Mouse (Mus musculus) heart, embryonic 10.5 days (tissue): Measurements from ENCODE around the gene Ofd1. TPM values are rescaled to one million over a fixed set of nuclear protein-coding genes. Genes with fewer than 3 reads are reported as not detected.

Source experiments
- DNase-seq: peaks from one replicate; pipeline ENCODE4 v3.0.0-alpha.2; 2017; ENCODE audit warnings: low spot score
- H3K27ac ChIP-seq: fragments of 300-500 bp; sonication (generic); 2 replicates; pipeline ENCODE4 v1.5.1; 2016; ENCODE audit warnings: mild to moderate bottlenecking
- H3K27me3 ChIP-seq: fragments of 300-500 bp; sonication (generic); 2 replicates; pipeline ENCODE4 v1.6.1; 2016; ENCODE audit warnings: mild to moderate bottlenecking; ENCODE audit not compliant: poor library complexity, insufficient read depth, severe bottlenecking
- H3K36me3 ChIP-seq: fragments of 300-500 bp; sonication (generic); 2 replicates; pipeline ENCODE4 v1.6.1; 2016; ENCODE audit warnings: mild to moderate bottlenecking, moderate library complexity
- H3K4me1 ChIP-seq: fragments of 300-500 bp; sonication (generic); 2 replicates; pipeline ENCODE4 v1.6.1; 2016; ENCODE audit warnings: mild to moderate bottlenecking
- H3K4me3 ChIP-seq: fragments of 300-500 bp; sonication (generic); 2 replicates; pipeline ENCODE4 v1.5.1; 2016; ENCODE audit warnings: mild to moderate bottlenecking, moderate library complexity
- H3K9me3 ChIP-seq: fragments of 300-500 bp; sonication (generic); 2 replicates; pipeline ENCODE4 v1.6.1; 2016; ENCODE audit warnings: mild to moderate bottlenecking, moderate library complexity
- WGBS: fragments of 180-500 bp; shearing (Covaris S2); methylation state at CpG from one replicate; pipeline ENCODE4 v1.1.7; 2016; 5-methylcytosine and 5-hydroxymethylcytosine counted together
- polyA plus RNA-seq: library from polyadenylated mRNA; unstranded; fragments of >200 nt; fragmentation: Nextera tagmentation; extraction: Ambion mirVana; gene quantifications from 2 replicates; pipeline ENCODE4 v1.2.1, GENCODE M21; 2016

Ofd1 gene
- polyA plus RNA-seq, 1 experiment from 2014 or later: 6.0 TPM

GRCm38 (mm10) chrX:166407865-166408264, 32.6 kb downstream of the Ofd1 start:
- H3K36me3 ChIP-seq: peaks cover 19% of the 10 kb centered on the region; the same call in 1 of the 2 replicates
- H3K9me3 ChIP-seq: no peaks in the 10 kb centered on the region
- no peaks in the 10 kb centered on the region for H3K4me1 ChIP-seq
- peaks cover 4% of the 10 kb centered on the region; the same call in 1 of the 2 replicates for H3K27me3 ChIP-seq
- no peak overlapping the region for H3K4me3 ChIP-seq
- no peak overlapping the region for H3K27ac ChIP-seq
- no peak for DNase-seq

DNA sequence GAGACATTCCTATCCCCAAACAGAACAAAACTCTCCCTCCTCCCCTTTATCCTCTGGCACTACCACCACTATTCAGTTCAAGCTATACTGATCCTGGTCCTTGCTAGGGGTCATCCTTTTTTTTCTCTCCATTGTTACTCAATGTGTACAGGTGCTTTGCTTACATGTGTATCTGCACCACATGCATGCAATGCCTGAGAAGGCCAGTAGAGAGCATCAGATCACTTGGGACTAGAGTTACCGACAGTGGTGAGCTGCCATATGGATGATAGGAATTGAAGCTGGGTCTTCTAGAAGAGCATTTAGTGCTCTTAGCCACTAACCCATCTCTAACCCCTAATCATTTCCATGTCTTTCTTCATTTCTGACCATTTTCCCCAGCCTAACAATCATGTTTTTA, 46.8 kb downstream of the Ofd1 start:
- Histone ChIP-seq H3K4me3 (no peak overlapping the region), H3K9me3 (no peaks in the 10 kb centered on the region), H3K27ac (no peak overlapping the region), H3K36me3 (no peaks in the 10 kb centered on the region), H3K27me3 (no peaks in the 10 kb centered on the region), H3K4me1 (no peaks in the 10 kb centered on the region)
- WGBS: 71% methylated on average over 1 of the region's 1 CpGs
- no peak for DNase-seq

DNA sequence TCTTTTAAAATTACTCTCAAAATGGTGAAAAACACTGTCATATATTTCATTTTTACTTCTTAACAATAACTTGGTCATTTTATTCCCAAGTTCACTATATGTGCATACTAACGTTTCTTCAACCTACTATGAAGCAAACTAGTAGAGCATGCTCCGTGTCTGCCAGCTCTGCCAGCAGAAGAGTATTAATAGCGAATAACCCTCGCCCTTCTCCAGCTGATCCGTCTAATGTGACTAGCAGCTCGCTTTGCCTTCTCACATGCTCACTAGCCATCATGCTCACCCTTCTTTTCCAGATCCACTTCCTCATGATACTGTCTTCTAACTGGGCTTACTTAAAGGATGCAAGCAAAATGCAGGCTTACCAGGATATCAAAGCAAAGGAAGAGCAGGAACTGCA, 53.8 kb downstream of the Ofd1 start:
- 86% methylated on average over 6 of the region's 6 CpGs for WGBS
- H3K36me3 ChIP-seq: no peaks in the 10 kb centered on the region
- H3K9me3 ChIP-seq: no peaks in the 10 kb centered on the region
- no peaks in the 10 kb centered on the region for H3K4me1 ChIP-seq
- peaks cover 10% of the 10 kb centered on the region; the same call in 1 of the 2 replicates for H3K27me3 ChIP-seq
- no peak overlapping the region for H3K27ac ChIP-seq
- no peak for DNase-seq
- H3K4me3 ChIP-seq: no peak overlapping the region

DNA sequence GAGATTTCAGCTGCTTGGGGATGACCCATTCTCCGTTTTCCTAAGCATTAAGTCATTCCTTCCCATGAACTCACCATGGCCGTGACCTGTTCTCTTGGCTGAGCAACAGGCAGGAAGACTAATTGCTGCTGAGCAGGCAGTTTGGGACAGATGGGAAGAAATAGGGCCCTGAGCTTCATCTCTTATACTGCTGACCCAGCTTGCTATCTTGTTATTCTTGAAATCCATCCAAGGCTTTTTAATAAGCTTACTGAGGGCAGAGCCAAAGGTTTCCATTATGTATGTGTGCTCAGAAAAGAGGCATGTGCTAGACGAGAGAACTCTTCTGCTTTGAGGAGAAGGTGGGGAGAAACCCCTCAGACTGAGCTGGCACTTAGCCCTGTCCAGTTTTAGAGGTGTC, 55.6 kb downstream of the Ofd1 start:
- Histone ChIP-seq H3K27me3 (peaks cover 10% of the 10 kb centered on the region; the same call in 1 of the 2 replicates), H3K4me1 (no peaks in the 10 kb centered on the region), H3K36me3 (no peaks in the 10 kb centered on the region), H3K4me3 (no peak overlapping the region), H3K9me3 (no peaks in the 10 kb centered on the region), H3K27ac (no peak overlapping the region)
- no peak for DNase-seq
- WGBS: 53% methylated on average over 3 of the region's 3 CpGs

DNA sequence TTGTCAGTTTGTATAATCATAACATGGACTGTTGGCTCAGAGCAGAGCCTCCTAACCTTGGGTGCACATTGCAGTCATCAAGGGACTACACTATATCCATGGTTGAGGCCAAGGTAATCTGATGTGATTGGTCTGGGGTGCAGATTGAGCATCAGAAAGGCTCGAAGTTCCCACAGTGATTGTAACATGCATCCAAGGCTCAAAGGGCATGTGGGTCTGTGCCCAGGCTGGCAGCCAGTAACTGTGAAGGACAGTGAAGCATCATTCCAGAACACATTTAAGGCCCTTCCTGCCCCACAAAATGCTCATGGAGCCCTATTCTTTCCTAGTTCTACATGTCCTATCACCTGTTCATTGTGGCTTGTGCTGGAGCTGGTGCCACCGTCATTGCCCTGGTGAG, 56.9 kb downstream of the Ofd1 start:
- Histone ChIP-seq H3K36me3 (no peaks in the 10 kb centered on the region), H3K9me3 (no peaks in the 10 kb centered on the region), H3K27me3 (peaks cover 16% of the 10 kb centered on the region; the same call in 1 of the 2 replicates), H3K27ac (no peak overlapping the region), H3K4me1 (no peaks in the 10 kb centered on the region), H3K4me3 (no peak overlapping the region)
- DNase-seq: no peak
- 71% methylated on average over 2 of the region's 2 CpGs for WGBS

DNA sequence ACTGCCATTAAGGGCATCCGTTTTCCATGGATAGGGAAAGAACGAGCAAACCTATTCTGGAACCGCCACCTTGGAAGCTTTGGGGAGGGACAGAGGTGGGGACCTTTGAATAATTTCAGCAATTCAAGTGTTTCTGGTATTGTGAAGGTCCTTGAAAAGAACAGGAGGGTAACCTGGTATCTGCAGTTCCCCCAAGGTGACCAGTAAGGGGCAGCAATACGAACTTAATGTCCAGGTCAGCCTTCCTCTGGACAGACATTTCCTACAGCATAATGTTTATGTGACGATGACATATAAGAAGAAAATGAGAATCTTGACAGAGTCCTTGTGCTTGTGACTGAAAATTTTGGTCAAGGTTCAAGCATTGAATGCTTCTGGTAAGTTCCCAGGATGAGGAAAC, 61.9 kb downstream of the Ofd1 start:
- WGBS: 80% methylated on average over 5 of the region's 5 CpGs

GRCm38 (mm10) chrX:166376681-166377328, 63.7 kb downstream of the Ofd1 start:
- Histone ChIP-seq H3K27me3 (peaks cover 23% of the 10 kb centered on the region; the same call in 1 of the 2 replicates), H3K4me3 (no peak overlapping the region), H3K9me3 (no peaks in the 10 kb centered on the region), H3K36me3 (no peaks in the 10 kb centered on the region), H3K27ac (no peak overlapping the region), H3K4me1 (no peaks in the 10 kb centered on the region)
- 75% methylated on average over 9 of the region's 9 CpGs for WGBS
- no peak for DNase-seq

More for the DNA sequence above, 61.9 kb downstream of the Ofd1 start:
- no peaks in the 10 kb centered on the region for H3K36me3 ChIP-seq
- peaks cover 23% of the 10 kb centered on the region; the same call in 1 of the 2 replicates for H3K27me3 ChIP-seq
- DNase-seq: no peak
- no peak overlapping the region for H3K4me3 ChIP-seq
- H3K27ac ChIP-seq: no peak overlapping the region
- H3K4me1 ChIP-seq: no peaks in the 10 kb centered on the region
- no peaks in the 10 kb centered on the region for H3K9me3 ChIP-seq

- H3K36me3 ChIP-seq: no peaks in the 10 kb centered on the region
- no peaks in the 10 kb centered on the region; the same call in 1 of the 2 replicates for H3K27me3 ChIP-seq
- 78% methylated on average over 8 of the region's 8 CpGs for WGBS
- no peak overlapping the region for H3K27ac ChIP-seq
- no peak overlapping the region for H3K4me3 ChIP-seq
- H3K9me3 ChIP-seq: no peaks in the 10 kb centered on the region
- no peaks in the 10 kb centered on the region for H3K4me1 ChIP-seq
- no peak for DNase-seq
Observed at GRCm38 (mm10) chrX:166365458-166366213, 74.9 kb downstream of the Ofd1 start.

GRCm38 (mm10) chrX:166360455-166360854, 80.0 kb downstream of the Ofd1 start:
- no peaks in the 10 kb centered on the region; the same call in 1 of the 2 replicates for H3K27me3 ChIP-seq
- WGBS: 71% methylated on average over 4 of the region's 4 CpGs

GRCm38 (mm10) chrX:166359927-166360440, 80.5 kb downstream of the Ofd1 start:
- WGBS: 71% methylated on average over 2 of the region's 2 CpGs
- no peaks in the 10 kb centered on the region for H3K9me3 ChIP-seq
- H3K27me3 ChIP-seq: no peaks in the 10 kb centered on the region; the same call in 1 of the 2 replicates
- H3K4me1 ChIP-seq: no peaks in the 10 kb centered on the region
- no peak overlapping the region for H3K27ac ChIP-seq
- DNase-seq: no peak
- H3K36me3 ChIP-seq: no peaks in the 10 kb centered on the region
- no peak overlapping the region for H3K4me3 ChIP-seq

More at GRCm38 (mm10) chrX:166360455-166360854, 80.0 kb downstream of the Ofd1 start:
- DNase-seq: no peak
- H3K9me3 ChIP-seq: no peaks in the 10 kb centered on the region
- H3K27ac ChIP-seq: no peak overlapping the region
- no peaks in the 10 kb centered on the region for H3K36me3 ChIP-seq
- no peak overlapping the region for H3K4me3 ChIP-seq
- no peaks in the 10 kb centered on the region for H3K4me1 ChIP-seq

- H3K36me3 ChIP-seq: no peaks in the 10 kb centered on the region
- H3K9me3 ChIP-seq: no peaks in the 10 kb centered on the region
- 57% methylated on average over 2 of the region's 2 CpGs for WGBS
- no peaks in the 10 kb centered on the region; the same call in 1 of the 2 replicates for H3K27me3 ChIP-seq
- H3K4me3 ChIP-seq: no peak overlapping the region
- H3K4me1 ChIP-seq: no peaks in the 10 kb centered on the region
- DNase-seq: no peak
- no peak overlapping the region for H3K27ac ChIP-seq
Observed at GRCm38 (mm10) chrX:166358955-166359354, 81.5 kb downstream of the Ofd1 start.

DNA sequence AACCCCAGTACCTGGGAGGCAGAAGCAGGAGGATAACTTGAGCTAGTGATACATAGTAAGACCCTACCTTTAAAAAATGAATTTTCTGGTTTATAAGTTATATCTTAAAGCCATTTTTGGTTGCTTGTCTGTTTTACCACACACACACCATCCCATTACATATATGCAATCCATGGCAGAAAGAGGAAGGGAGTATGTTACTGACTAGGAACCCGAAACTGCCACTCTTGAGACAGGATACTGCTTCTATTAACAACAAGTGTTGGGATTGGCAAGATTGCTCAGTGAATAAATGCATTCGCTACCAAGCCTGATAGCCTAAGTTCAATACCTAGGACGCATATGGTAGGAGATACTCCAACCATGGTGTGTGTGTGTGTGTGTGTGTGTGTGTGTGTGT, 84.2 kb downstream of the Ofd1 start:
- no peaks in the 10 kb centered on the region; the same call in 1 of the 2 replicates for H3K27me3 ChIP-seq
- no peak overlapping the region for H3K27ac ChIP-seq
- 89% methylated on average over 3 of the region's 3 CpGs for WGBS

DNA sequence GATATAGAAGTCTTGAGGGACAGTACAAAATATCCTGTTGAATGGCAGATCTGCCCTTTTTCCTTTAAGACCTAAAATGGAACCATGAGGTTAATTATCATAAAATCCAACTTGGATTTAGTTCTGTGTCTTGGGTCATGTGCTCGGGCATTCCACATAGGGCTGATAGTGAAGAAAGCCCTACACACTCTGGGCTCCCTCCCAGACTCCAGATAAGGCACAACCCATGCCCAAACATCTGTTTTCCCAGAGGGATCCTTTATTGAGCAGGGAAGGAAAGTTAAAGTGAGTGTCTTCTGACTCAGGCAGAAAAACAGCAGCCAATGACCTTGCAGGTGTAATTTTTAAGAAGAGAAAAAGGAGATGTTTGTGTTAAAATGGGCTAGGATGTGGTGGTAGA, 85.6 kb downstream of the Ofd1 start:
- 48% methylated on average over 1 of the region's 1 CpGs for WGBS
- Histone ChIP-seq H3K4me3 (no peak overlapping the region), H3K27me3 (no peaks in the 10 kb centered on the region; the same call in 1 of the 2 replicates), H3K4me1 (no peaks in the 10 kb centered on the region), H3K9me3 (no peaks in the 10 kb centered on the region), H3K27ac (no peak overlapping the region), H3K36me3 (no peaks in the 10 kb centered on the region)
- DNase-seq: no peak

More for the DNA sequence above, 84.2 kb downstream of the Ofd1 start:
- no peak for DNase-seq
- Histone ChIP-seq H3K4me1 (no peaks in the 10 kb centered on the region), H3K9me3 (no peaks in the 10 kb centered on the region), H3K4me3 (no peak overlapping the region), H3K36me3 (no peaks in the 10 kb centered on the region)
